Mouse (Mus musculus): ENCODE results near the gene Epha4. TPM values are rescaled to one million over a fixed set of nuclear protein-coding genes. Genes with fewer than 3 reads are reported as not detected.
A peak's percentile ranks its signal among the peaks of the same experiment; 100 is the strongest.

Epha4 gene
- total and polyA plus RNA-seq, 2 experiments from 2014 or later: 58.7 to 111 TPM

- ATAC-seq (no peak), DNase-seq (no peak)
- Histone ChIP-seq H3K4me2 (ENCODE audit: low read depth) (no peak overlapping the region), H3K4me1 (ENCODE audit: insufficient read depth) (no peaks in the 10 kb centered on the region), H3K36me3 (ENCODE audit: insufficient read depth) (no peaks in the 10 kb centered on the region), H3K4me3 (ENCODE audit: low read depth, low read length) (no peak overlapping the region), H3K9ac (no peak overlapping the region), H3K27me3 (ENCODE audit: insufficient read depth, low read length) (no peaks in the 10 kb centered on the region), H3K9me3 (ENCODE audit: low read length) (no peaks in the 10 kb centered on the region), H3K27ac (ENCODE audit: low read depth, low read length) (no peak overlapping the region)
- TF ChIP-seq CTCF (IDR thresholded peaks at IDR 0.05; ENCODE audit: low read depth): no peak
- 72% methylated on average over 3 of the region's 3 CpGs for WGBS
Observed at GRCm38 (mm10) chr1:77451541-77451940, 63.3 kb downstream of the Epha4 start.

DNA sequence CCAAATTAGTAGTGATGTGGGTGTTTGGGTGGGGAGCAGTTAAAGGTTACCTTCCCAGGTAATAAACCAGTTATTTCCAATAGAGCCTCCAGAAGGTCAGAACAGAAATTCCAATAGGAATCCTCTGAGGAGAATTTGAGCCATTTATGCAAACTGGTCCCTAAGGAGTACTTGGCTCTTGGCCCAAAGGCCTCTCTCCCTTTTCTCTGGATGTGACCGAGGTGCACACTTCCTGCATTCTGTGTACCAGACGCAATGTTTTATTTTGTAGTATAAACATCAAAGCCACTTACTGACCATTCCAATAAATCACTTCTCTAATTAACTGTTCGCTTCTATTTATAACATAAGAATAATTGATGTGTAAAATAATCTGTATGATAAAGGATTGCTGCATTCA is 64.7 kb downstream of the Epha4 start:
- WGBS: 51% methylated on average over 3 of the region's 3 CpGs
- ATAC-seq: no peak
- no peak overlapping the region for H3K4me2 ChIP-seq (ENCODE audit: low read depth)

DNA sequence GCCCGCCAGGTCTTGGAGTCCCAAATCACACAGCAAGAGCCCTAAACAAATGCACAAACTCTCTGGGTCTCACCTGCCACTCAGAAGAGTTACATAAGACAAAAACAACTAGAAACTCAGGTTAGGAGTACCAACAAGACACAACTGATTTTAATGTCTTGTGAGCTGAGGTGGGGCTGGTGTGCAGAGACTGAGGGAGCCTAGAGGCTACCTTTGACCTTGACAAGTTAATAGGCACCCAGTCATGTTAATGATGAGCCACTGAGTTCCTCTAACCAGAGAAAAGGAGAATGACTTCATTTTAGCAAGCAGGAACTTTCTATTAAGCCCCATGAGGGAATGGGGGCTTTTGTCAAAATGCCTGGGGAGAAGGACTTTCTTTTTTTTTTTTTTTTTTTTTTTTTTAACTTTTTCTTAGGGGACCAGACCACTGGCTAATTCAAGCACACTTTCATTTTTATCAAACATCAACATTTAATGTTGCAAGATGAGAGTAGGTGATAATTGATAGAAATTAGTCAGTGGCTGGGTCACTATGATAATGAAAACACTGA is 67.8 kb downstream of the Epha4 start:
- WGBS: 76% methylated on average over 1 of the region's 1 CpGs
- DNase-seq: no peak
- no peak for TF ChIP-seq CTCF (IDR thresholded peaks at IDR 0.05; ENCODE audit: low read depth)
- Histone ChIP-seq H3K9me3 (ENCODE audit: low read length) (no peaks in the 10 kb centered on the region), H3K9ac (no peak overlapping the region), H3K36me3 (ENCODE audit: insufficient read depth) (no peaks in the 10 kb centered on the region; the same call in 1 of the 2 replicates), H3K4me1 (ENCODE audit: insufficient read depth) (no peaks in the 10 kb centered on the region; the same call in 1 of the 2 replicates), H3K4me2 (ENCODE audit: low read depth) (no peak overlapping the region), H3K27ac (ENCODE audit: low read depth, low read length) (no peak overlapping the region), H3K27me3 (ENCODE audit: insufficient read depth, low read length) (no peaks in the 10 kb centered on the region), H3K4me3 (ENCODE audit: low read depth, low read length) (no peak overlapping the region)
- ATAC-seq: no peak

More for the DNA sequence above, 64.7 kb downstream of the Epha4 start:
- H3K27me3 ChIP-seq (ENCODE audit: insufficient read depth, low read length): no peaks in the 10 kb centered on the region
- no peak for TF ChIP-seq CTCF (IDR thresholded peaks at IDR 0.05; ENCODE audit: low read depth)
- H3K9me3 ChIP-seq (ENCODE audit: low read length): no peaks in the 10 kb centered on the region
- no peaks in the 10 kb centered on the region for H3K4me1 ChIP-seq (ENCODE audit: insufficient read depth)
- DNase-seq: no peak
- H3K4me3 ChIP-seq (ENCODE audit: low read depth, low read length): no peak overlapping the region
- no peak overlapping the region for H3K27ac ChIP-seq (ENCODE audit: low read depth, low read length)
- no peak overlapping the region for H3K9ac ChIP-seq
- no peaks in the 10 kb centered on the region for H3K36me3 ChIP-seq (ENCODE audit: insufficient read depth)

GRCm38 (mm10) chr1:77446438-77446837 is 68.5 kb downstream of the Epha4 start:
- no peaks in the 10 kb centered on the region for H3K9me3 ChIP-seq (ENCODE audit: low read length)
- DNase-seq (no peak), ATAC-seq (no peak)
- no peak overlapping the region for H3K4me3 ChIP-seq (ENCODE audit: low read depth, low read length)
- 62% methylated on average over 12 of the region's 12 CpGs for WGBS
- TF ChIP-seq CTCF (IDR thresholded peaks at IDR 0.05; ENCODE audit: low read depth): no peak
- no peak overlapping the region for H3K9ac ChIP-seq
- H3K27ac ChIP-seq (ENCODE audit: low read depth, low read length): no peak overlapping the region
- no peaks in the 10 kb centered on the region; the same call in 1 of the 2 replicates for H3K36me3 ChIP-seq (ENCODE audit: insufficient read depth)
- no peaks in the 10 kb centered on the region; the same call in 1 of the 2 replicates for H3K4me1 ChIP-seq (ENCODE audit: insufficient read depth)
- no peaks in the 10 kb centered on the region for H3K27me3 ChIP-seq (ENCODE audit: insufficient read depth, low read length)
- H3K4me2 ChIP-seq (ENCODE audit: low read depth): no peak overlapping the region

DNA sequence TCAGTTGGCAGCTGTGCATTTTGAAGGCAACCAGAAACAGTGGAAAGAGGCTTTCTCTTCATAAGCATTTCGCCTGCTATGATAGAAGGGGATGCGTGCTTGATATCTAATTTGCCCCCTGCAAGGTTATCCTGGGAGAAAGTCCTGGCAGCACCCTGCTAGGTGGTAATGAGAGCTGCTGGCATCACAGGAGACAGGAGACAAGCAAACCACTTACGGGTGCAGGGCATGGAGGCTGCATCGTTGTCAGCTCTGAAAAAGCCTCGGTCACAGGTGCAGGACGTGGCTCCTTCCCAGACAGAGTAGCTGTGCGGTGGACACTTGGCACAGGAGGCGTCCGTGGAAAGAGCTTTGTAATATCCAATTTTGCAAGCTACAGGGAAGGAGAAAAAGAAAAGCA is 70.2 kb downstream of the Epha4 start:
- no peak for TF ChIP-seq CTCF (IDR thresholded peaks at IDR 0.05; ENCODE audit: low read depth)
- no peaks in the 10 kb centered on the region; the same call in 1 of the 2 replicates for H3K4me1 ChIP-seq (ENCODE audit: insufficient read depth)
- H3K4me2 ChIP-seq (ENCODE audit: low read depth): no peak overlapping the region
- ATAC-seq: 0 out of 2 replicates have a peak, but pooled peaks have one; percentile 18
- H3K9me3 ChIP-seq (ENCODE audit: low read length): no peaks in the 10 kb centered on the region
- H3K27ac ChIP-seq (ENCODE audit: low read depth, low read length): no peak overlapping the region
- no peaks in the 10 kb centered on the region for H3K27me3 ChIP-seq (ENCODE audit: insufficient read depth, low read length)
- H3K36me3 ChIP-seq (ENCODE audit: insufficient read depth): no peaks in the 10 kb centered on the region; the same call in 1 of the 2 replicates
- DNase-seq: no peak
- 39% methylated on average over 9 of the region's 9 CpGs for WGBS
- H3K9ac ChIP-seq: no peak overlapping the region
- no peak overlapping the region for H3K4me3 ChIP-seq (ENCODE audit: low read depth, low read length)

DNA sequence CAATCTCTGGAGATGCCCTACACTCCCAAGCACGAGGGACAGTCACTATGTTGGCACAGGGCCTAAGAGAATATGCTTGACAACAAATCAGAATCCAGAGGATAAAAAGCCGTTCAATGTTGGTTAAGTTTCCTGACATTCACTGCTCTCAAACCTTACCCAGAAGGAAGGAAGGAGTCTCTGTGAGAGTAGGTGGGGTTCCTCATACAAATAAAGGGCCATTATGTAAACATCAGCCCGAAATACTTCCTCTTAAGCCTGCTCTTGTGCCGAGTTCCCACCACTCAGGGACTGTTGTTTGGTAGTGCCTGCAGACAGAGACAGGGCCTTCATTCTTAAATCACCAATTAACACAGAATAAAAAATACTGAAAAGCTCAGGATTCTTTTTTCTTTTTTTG is 72.9 kb downstream of the Epha4 start:
- no peak overlapping the region for H3K4me3 ChIP-seq (ENCODE audit: low read depth, low read length)
- DNase-seq (no peak), ATAC-seq (no peak)
- H3K27me3 ChIP-seq (ENCODE audit: insufficient read depth, low read length): no peaks in the 10 kb centered on the region
- WGBS: 11% methylated on average over 4 of the region's 4 CpGs
- no peaks in the 10 kb centered on the region; the same call in 1 of the 2 replicates for H3K36me3 ChIP-seq (ENCODE audit: insufficient read depth)
- no peak overlapping the region for H3K27ac ChIP-seq (ENCODE audit: low read depth, low read length)
- H3K9me3 ChIP-seq (ENCODE audit: low read length): no peaks in the 10 kb centered on the region
- TF ChIP-seq CTCF (IDR thresholded peaks at IDR 0.05; ENCODE audit: low read depth): no peak
- no peak overlapping the region for H3K4me2 ChIP-seq (ENCODE audit: low read depth)
- no peaks in the 10 kb centered on the region; the same call in 1 of the 2 replicates for H3K4me1 ChIP-seq (ENCODE audit: insufficient read depth)
- no peak overlapping the region for H3K9ac ChIP-seq

DNA sequence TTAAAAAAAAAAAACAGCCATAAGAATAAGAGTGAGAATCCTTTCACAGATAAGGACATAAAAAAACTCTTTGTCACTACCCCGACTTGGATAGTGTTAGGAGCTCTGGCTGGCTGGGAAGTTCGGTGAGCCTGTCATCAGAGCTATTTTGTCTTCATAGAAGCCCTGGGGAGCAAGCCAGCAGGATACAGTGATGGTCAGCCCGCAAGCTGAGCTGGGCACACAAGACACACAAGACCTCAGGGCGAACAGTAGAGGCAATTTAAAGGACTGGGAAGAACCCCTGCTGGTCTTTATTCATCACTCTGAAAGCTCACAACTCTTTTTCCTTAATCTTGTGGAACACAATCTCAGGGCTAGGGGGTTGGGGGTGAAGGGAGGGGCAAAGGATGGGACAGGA is 73.5 kb downstream of the Epha4 start:
- H3K27me3 ChIP-seq (ENCODE audit: insufficient read depth, low read length): no peaks in the 10 kb centered on the region
- H3K4me3 ChIP-seq (ENCODE audit: low read depth, low read length): no peak overlapping the region
- H3K27ac ChIP-seq (ENCODE audit: low read depth, low read length): no peak overlapping the region
- ATAC-seq: no peak
- no peak overlapping the region for H3K4me2 ChIP-seq (ENCODE audit: low read depth)
- no peak for DNase-seq
- no peak overlapping the region for H3K9ac ChIP-seq
- no peaks in the 10 kb centered on the region for H3K9me3 ChIP-seq (ENCODE audit: low read length)
- no peak for TF ChIP-seq CTCF (IDR thresholded peaks at IDR 0.05; ENCODE audit: low read depth)
- WGBS: 11% methylated on average over 4 of the region's 4 CpGs
- no peaks in the 10 kb centered on the region; the same call in none of the 2 replicates for H3K4me1 ChIP-seq (ENCODE audit: insufficient read depth)
- no peaks in the 10 kb centered on the region; the same call in 1 of the 2 replicates for H3K36me3 ChIP-seq (ENCODE audit: insufficient read depth)

Data from forebrain, postnatal 0 days (tissue).